Mouse (Mus musculus): ENCODE data around the gene Eif2ak4.

- TF ChIP-seq CTCF (conservative IDR thresholded peaks at IDR 0.05; ENCODE audit: low read length) (no peak), NANOG (IDR thresholded peaks at IDR 0.05; ENCODE audit: borderline replicate concordance, low read length) (no peak)
These were observed 134.8 kb downstream of the Eif2ak4 start for GRCm38 (mm10) chr2:118523163-118523730.
